Mouse (Mus musculus) testis, adult 2 months (tissue): Measurements from ENCODE around the gene Fmnl1.

Source experiments
- CTCF ChIP-seq: fragments of 200-500 bp; IDR thresholded peaks from 2 replicates; pipeline ENCODE4 v1.5.1; 2012; ENCODE audit warnings: low read depth, mild to moderate bottlenecking, inconsistent platforms, low read length, moderate library complexity; ENCODE audit not compliant: control insufficient read depth, insufficient read depth, insufficient replicate concordance
- POLR2A ChIP-seq: fragments of 200-500 bp; IDR thresholded peaks from 2 replicates; pipeline ENCODE4 v1.6.1; 2012; ENCODE audit warnings: low read depth, mild to moderate bottlenecking, inconsistent platforms, low read length, moderate library complexity; ENCODE audit not compliant: control insufficient read depth

- TF ChIP-seq POLR2A = no peak
- no peak for TF ChIP-seq CTCF
These were observed 73.9 kb downstream of the Fmnl1 start for GRCm38 (mm10) chr11:103244856-103245255.
